In the genomic region with DNA sequence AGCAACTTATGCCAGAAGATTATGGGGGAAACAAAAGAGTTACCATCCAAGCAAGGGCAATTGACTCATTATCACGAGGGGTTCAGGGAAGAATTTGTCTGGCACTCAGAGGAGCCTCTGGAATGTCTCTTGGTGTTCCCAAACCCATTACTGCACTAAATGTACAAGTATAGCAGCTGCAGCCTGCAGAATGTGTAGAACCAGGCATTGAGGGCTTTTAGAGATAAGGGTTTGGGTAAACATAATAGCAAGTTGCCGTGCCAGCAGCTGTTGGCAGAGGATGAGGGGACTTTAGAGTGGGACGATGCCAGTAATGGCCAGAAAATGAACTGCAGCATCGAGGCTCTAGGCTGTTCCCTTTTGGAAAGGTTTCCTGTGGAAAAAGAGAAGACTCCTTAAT, we compare ENCODE assay signal across 9 mouse cellular contexts. TPM values are rescaled to one million over a fixed set of nuclear protein-coding genes. Genes with fewer than 3 reads are reported as not detected.
DNase-seq lines count a peak whose midpoint lies in the region; ATAC-seq and TF ChIP-seq lines count a peak whose summit lies in the region.
"Had no signal": no experiment of that assay in that cellular context is flagged by ENCODE, and none has a peak within 500 bp of the region (broad histone marks: within the 10 kb centered on the region; RNA-seq: fewer than 3 reads in every experiment).

No protein-coding gene starts in this region.

- 71% methylated on average over 4 of the region's 4 CpGs for WGBS in kidney, embryonic 15.5 days

- peak; percentile 34 for TF ChIP-seq CTCF in layer of hippocampus, adult 2 months (conservative IDR thresholded peaks at IDR 0.05)

- H3K9me3 ChIP-seq in kidney, embryonic 15.5 days (replicated peaks) = no peaks in the 10 kb centered on the region

- H3K27me3 ChIP-seq in myocyte (ENCODE audit: control insufficient read depth, insufficient read depth, insufficient read length) = no peaks in the 10 kb centered on the region
- no peaks in the 10 kb centered on the region for H3K27me3 ChIP-seq in kidney, embryonic 15.5 days
- H3K27me3 ChIP-seq: neural tube, embryonic 12.5 days had no signal

- H3K4me3 ChIP-seq in layer of hippocampus, adult 2 months = no peak overlapping the region
- H3K4me3 ChIP-seq in myocyte = no peak overlapping the region
- no peak overlapping the region for H3K4me3 ChIP-seq in kidney, embryonic 15.5 days (replicated peaks)
- H3K4me3 ChIP-seq: neural tube, embryonic 12.5 days had no signal

- H3K27ac ChIP-seq in layer of hippocampus, adult 2 months = no peak overlapping the region
- H3K27ac ChIP-seq in kidney, embryonic 15.5 days = no peak overlapping the region
- H3K27ac ChIP-seq: neural tube, embryonic 12.5 days had no signal

- H3K36me3 ChIP-seq in myocyte (ENCODE audit: control insufficient read depth, insufficient read depth) = no peaks in the 10 kb centered on the region
- no peaks in the 10 kb centered on the region for H3K36me3 ChIP-seq in kidney, embryonic 15.5 days
- H3K36me3 ChIP-seq: neural tube, embryonic 12.5 days had no signal

- H3K79me2 ChIP-seq in myocyte (ENCODE audit: control insufficient read depth, insufficient read depth) = peaks cover 71% of the 10 kb centered on the region

- TF ChIP-seq POLR2A in myocyte (IDR thresholded peaks at IDR 0.05; ENCODE audit: insufficient read length, low read depth) = no peak

- no peak overlapping the region for H3K9ac ChIP-seq in kidney, embryonic 15.5 days
- H3K9ac ChIP-seq: neural tube, embryonic 12.5 days had no signal

- DNase-seq in layer of hippocampus, adult 2 months (ENCODE audit: low spot score in 2 of 2) = no peak
- no peak for DNase-seq in layer of hippocampus, adult 8-10 months (ENCODE audit: low spot score in 2 of 2)
- DNase-seq in heart, postnatal 4 days = peak; percentile 63
- DNase-seq in cerebellum, adult 8-10 months = no peak
- DNase-seq: cerebellum, adult 18-20 months had no signal

- peak overlapping the region; percentile 21 for H3K4me2 ChIP-seq in myocyte (ENCODE audit: low read depth)
- H3K4me2 ChIP-seq in kidney, embryonic 15.5 days = no peak overlapping the region
- H3K4me2 ChIP-seq: neural tube, embryonic 12.5 days had no signal

- 0 out of 2 replicates have a peak, but pooled peaks cover 2% of the 10 kb centered on the region for H3K4me1 ChIP-seq in kidney, embryonic 15.5 days
- H3K4me1 ChIP-seq: neural tube, embryonic 12.5 days had no signal

- ATAC-seq in common myeloid progenitor, adult 5-6 weeks (replicated peaks; ENCODE audit: low read depth, poor library complexity, severe bottlenecking) = 0 out of 2 replicates have a peak, but pooled peaks have one; percentile 45
- ATAC-seq in kidney, embryonic 15.5 days (replicated peaks; ENCODE audit: low FRiP score) = no peak

- H3ac ChIP-seq in myocyte (ENCODE audit: control insufficient read depth, insufficient read length) = no peak overlapping the region

TF ChIP-seq in myocyte, 11 proteins besides CTCF, POLR2A, EP300 and RAD21:
- TF ChIP-seq TCF3 (IDR thresholded peaks at IDR 0.05; ENCODE audit: insufficient read length, low read depth) = peak; percentile 24
- TF ChIP-seq MYOD1 (IDR thresholded peaks at IDR 0.05; ENCODE audit: control insufficient read depth in 1 of 3, insufficient read length in 2 of 3, low read depth in 2 of 3) = peak in 2 of 3 experiments; percentile 83 to 88
- no peak for TF ChIP-seq SRF (IDR thresholded peaks at IDR 0.05; ENCODE audit: control insufficient read depth, insufficient read length, low read depth)
- TF ChIP-seq CEBPB (IDR thresholded peaks at IDR 0.05; ENCODE audit: insufficient read depth, poor library complexity, severe bottlenecking) = no peak
- no peak for TF ChIP-seq E2F4 (IDR thresholded peaks at IDR 0.05; ENCODE audit: insufficient read depth)
- TF ChIP-seq USF1 (IDR thresholded peaks at IDR 0.05; ENCODE audit: low read depth) = no peak
- TF ChIP-seq MAX (IDR thresholded peaks at IDR 0.05; ENCODE audit: low read depth) = no peak
- no peak for TF ChIP-seq POLR2AphosphoS2 (IDR thresholded peaks at IDR 0.05; ENCODE audit: insufficient read length, low read depth)
- TF ChIP-seq REST (IDR thresholded peaks at IDR 0.05; ENCODE audit: insufficient read depth, insufficient read length) = no peak
- TF ChIP-seq MYOG (IDR thresholded peaks at IDR 0.05; ENCODE audit: control insufficient read depth in 1 of 3, insufficient read depth in 1 of 3, insufficient read length in 2 of 3, low read depth in 2 of 3) = peak; percentile 41 to 82 (median 66)
- TF ChIP-seq TCF12 (IDR thresholded peaks at IDR 0.05; ENCODE audit: insufficient read depth, poor library complexity, severe bottlenecking) = peak; percentile 89

RNA-seq across cellular contexts. Expression of gene Mnat1, which starts 36.8 kb away (rescaled TPM):
- 10 to 100 TPM; 25.6 to 26.9 TPM for total RNA-seq in layer of hippocampus, adult 2 months (2021)
- total RNA-seq in layer of hippocampus, adult 8-10 months (2022) = 10 to 100 TPM; 22.5 to 24.1 (median 23.4) TPM
- 42.2 and 45.8 TPM in 2 replicates for total RNA-seq in common myeloid progenitor, adult 5-6 weeks (2017)
- 10 to 100 TPM; 28.0 to 30.3 TPM for total RNA-seq in heart, postnatal 4 days (2021)
- polyA plus RNA-seq in myocyte (2012; fragmentation: generic; extraction: Trizol) = 30.4 TPM
- 33.4 and 35.4 TPM in 2 replicates for polyA plus RNA-seq in kidney, embryonic 15.5 days (2015; fragmentation: Nextera tagmentation; extraction: Ambion mirVana)

RNA-seq across cellular contexts. Expression of gene Six4, which starts 47.1 kb away (rescaled TPM):
- total RNA-seq in layer of hippocampus, adult 2 months (2021) = 1 to 10 TPM in 1 of 2 experiments, under 1 TPM in 1; 0.77 to 1.0 TPM
- 1 to 10 TPM; 1.3 to 1.8 (median 1.5) TPM for total RNA-seq in layer of hippocampus, adult 8-10 months (2022)
- total RNA-seq in common myeloid progenitor, adult 5-6 weeks (2017) = not detected in 2 replicates
- total RNA-seq in heart, postnatal 4 days (2021) = 1 to 10 TPM; 2.3 TPM
- 4.9 TPM for polyA plus RNA-seq in myocyte (2012; fragmentation: generic; extraction: Trizol)
- 4.2 and 4.5 TPM in 2 replicates for polyA plus RNA-seq in kidney, embryonic 15.5 days (2015; fragmentation: Nextera tagmentation; extraction: Ambion mirVana)
